Mouse (Mus musculus): Measurements from ENCODE around the gene Cep41.

GRCm38 (mm10) chr6:30605111-30605510 lies 88.4 kb downstream of the Cep41 start:
- no peak for TF ChIP-seq CTCF (IDR thresholded peaks at IDR 0.05; ENCODE audit: borderline replicate concordance, extremely low read depth, insufficient read depth, insufficient read length)
- TF ChIP-seq POLR2A (IDR thresholded peaks at IDR 0.05; ENCODE audit: borderline replicate concordance, extremely low read depth, insufficient read depth, insufficient read length, poor library complexity, severe bottlenecking): no peak
